In genomic region chr9:44981104-44981503, GRCm38 (mm10) we compare ENCODE assay signal across 33 mouse cellular contexts. TPM values are rescaled to one million over a fixed set of nuclear protein-coding genes. Genes with fewer than 3 reads are reported as not detected.
A peak's percentile ranks its signal among the peaks of the same experiment; 100 is the strongest.
DNase-seq lines count a peak whose midpoint lies in the region; ATAC-seq and TF ChIP-seq lines count a peak whose summit lies in the region.
"Had no signal": no experiment of that assay in that cellular context is flagged by ENCODE, and none has a peak within 500 bp of the region (broad histone marks: within the 10 kb centered on the region; RNA-seq: fewer than 3 reads in every experiment).

No protein-coding gene starts in this region.

- TF ChIP-seq POLR2A in spleen, adult 2 months (IDR thresholded peaks at IDR 0.05; ENCODE audit: low read depth, low read length), result no peak

- no peaks in the 10 kb centered on the region for H3K9me3 ChIP-seq in heart, embryonic 15.5 days (replicated peaks)
- H3K9me3 ChIP-seq: forebrain, embryonic 10.5 days; forebrain, embryonic 13.5 days; G1E had no signal

- H3K4me1 ChIP-seq in heart, embryonic 15.5 days (replicated peaks), result no peaks in the 10 kb centered on the region; the same call in 1 of the 2 replicates
- peaks cover 6% of the 10 kb centered on the region; the same call in 1 of the 2 replicates for H3K4me1 ChIP-seq in spleen, adult 2 months (ENCODE audit: control insufficient read depth, insufficient read depth, insufficient read length)
- H3K4me1 ChIP-seq: forebrain, embryonic 10.5 days; forebrain, embryonic 13.5 days had no signal

- H3K36me3 ChIP-seq in heart, embryonic 15.5 days, result no peaks in the 10 kb centered on the region
- H3K36me3 ChIP-seq in spleen, adult 2 months (ENCODE audit: control insufficient read depth, insufficient read depth, low read length), result no peaks in the 10 kb centered on the region
- H3K36me3 ChIP-seq: forebrain, embryonic 10.5 days; G1E had no signal

- WGBS in heart, embryonic 15.5 days, result 69% methylated on average over 2 of the region's 2 CpGs
- WGBS in spleen, adult 2 months, result 80% methylated on average over 2 of the region's 2 CpGs

- H3K27me3 ChIP-seq in heart, embryonic 15.5 days, result no peaks in the 10 kb centered on the region
- no peaks in the 10 kb centered on the region for H3K27me3 ChIP-seq in spleen, adult 2 months (ENCODE audit: control insufficient read depth, insufficient read depth, low read length)

- no peak overlapping the region for H3K4me3 ChIP-seq in heart, embryonic 15.5 days
- no peak overlapping the region; the same call in 1 of the 2 replicates for H3K4me3 ChIP-seq in spleen, adult 2 months (ENCODE audit: extremely low read depth, insufficient read depth, insufficient read length)
- H3K4me3 ChIP-seq: forebrain, embryonic 10.5 days; forebrain, embryonic 13.5 days had no signal

- ATAC-seq in heart, embryonic 15.5 days (replicated peaks; ENCODE audit: insufficient number of reproducible peaks, insufficient read depth, low FRiP score, low read depth), result no peak
- ATAC-seq: forebrain, embryonic 13.5 days; forebrain, embryonic 16.5 days; hindbrain, postnatal 0 days; Patski had no signal

- H3K9ac ChIP-seq in heart, embryonic 15.5 days, result no peak overlapping the region
- H3K9ac ChIP-seq: forebrain, embryonic 13.5 days; hindbrain, embryonic 14.5 days had no signal

- no peak overlapping the region for H3K4me2 ChIP-seq in heart, embryonic 15.5 days
- H3K4me2 ChIP-seq: forebrain, embryonic 13.5 days; heart, embryonic 11.5 days; hindbrain, embryonic 14.5 days had no signal

- H3K27ac ChIP-seq in heart, embryonic 15.5 days, result 0 out of 2 replicates have a peak overlapping the region, but pooled peaks have one; percentile 0
- H3K27ac ChIP-seq in spleen, adult 2 months (ENCODE audit: insufficient read depth, low read length), result peak overlapping the region; percentile 83
- H3K27ac ChIP-seq: forebrain, embryonic 10.5 days; forebrain, embryonic 13.5 days; hindbrain, embryonic 14.5 days; hindbrain, postnatal 0 days had no signal

- TF ChIP-seq CTCF in spleen, adult 2 months (IDR thresholded peaks at IDR 0.05; ENCODE audit: extremely low read depth, insufficient read depth, insufficient read length, insufficient replicate concordance), result no peak

- intact Hi-C loops in heart, postnatal 36 days (cut with DNase I), result no loop called here

- no peak for DNase-seq in heart, postnatal 36 days
- no peak for DNase-seq in spleen, adult 2 months (ENCODE audit: low read depth in 1 of 2, low spot score in 2 of 2)
- no peak for DNase-seq in spleen, postnatal 36 days (ENCODE audit: low spot score in 2 of 2)
- DNase-seq in thymus, postnatal 36 days, result peak; percentile 34 to 53
- DNase-seq in thymus, adult 18-20 months, result no peak
- peak; percentile 62 for DNase-seq in induced T-regulatory cell, adult 2 months (ENCODE audit: low read depth)
- DNase-seq: adrenal gland, postnatal 10 days; adrenal gland, postnatal 36 days; B cell, adult 2 months; cerebellum, adult 18-20 months; cerebellum, adult 9-10 months; cerebellum, postnatal 14 days; gastrocnemius, postnatal 10 days; gastrocnemius, postnatal 36 days; heart, postnatal 4 days had no signal

RNA-seq across cellular contexts. Expression of gene Cd3d, which starts 0.5 kb away (rescaled TPM):
- polyA plus RNA-seq in heart, embryonic 15.5 days (2015; fragmentation: Nextera tagmentation; extraction: Ambion mirVana), result 1.4 and 16.0 TPM in 2 replicates
- under 1 TPM in 1 of 2 experiments, not detected in 1; 0.35 TPM for total RNA-seq in heart, postnatal 36 days (2021)
- 19.6 and 24.0 TPM in 2 replicates for polyA plus RNA-seq in spleen, adult 2 months (2012; rRNA removed)
- total RNA-seq: G1E; gastrocnemius, adult 18-20 months; heart, adult 8-10 months; hindbrain, postnatal 0 days had no signal
- polyA plus RNA-seq: embryonic facial prominence, embryonic 11.5 days; embryonic facial prominence, embryonic 14.5 days; forebrain, embryonic 10.5 days; forebrain, embryonic 13.5 days; forebrain, embryonic 16.5 days; G1E; heart, embryonic 11.5 days; heart, embryonic 14.5 days; hindbrain, embryonic 11.5 days; hindbrain, embryonic 14.5 days; intestine, embryonic 14.5 days; Patski had no signal

RNA-seq across cellular contexts. Expression of gene Cd3g, which starts 0.9 kb away (rescaled TPM):
- 5.5 and 64.7 TPM in 2 replicates for polyA plus RNA-seq in heart, embryonic 15.5 days (2015; fragmentation: Nextera tagmentation; extraction: Ambion mirVana)
- not detected for total RNA-seq in heart, postnatal 36 days (2021)
- 12.8 and 14.5 TPM in 2 replicates for polyA plus RNA-seq in spleen, adult 2 months (2012; rRNA removed)
- total RNA-seq: gastrocnemius, adult 18-20 months; gastrocnemius, postnatal 10 days; granulocyte monocyte progenitor cell, adult 5-6 weeks; hindbrain, postnatal 0 days had no signal
- polyA plus RNA-seq: embryonic facial prominence, embryonic 11.5 days; forebrain, embryonic 10.5 days; forebrain, embryonic 13.5 days; forebrain, embryonic 16.5 days; heart, embryonic 11.5 days; hindbrain, embryonic 11.5 days; hindbrain, embryonic 14.5 days; hindbrain, postnatal 0 days; Patski had no signal

RNA-seq across cellular contexts. Expression of gene Ube4a, which starts 15.7 kb away (rescaled TPM):
- 14.7 and 17.6 TPM in 2 replicates for polyA plus RNA-seq in heart, embryonic 15.5 days (2015; fragmentation: Nextera tagmentation; extraction: Ambion mirVana)
- 10 to 100 TPM; 40.7 to 44.8 TPM for total RNA-seq in heart, postnatal 36 days (2021)
- polyA plus RNA-seq in spleen, adult 2 months (2012; rRNA removed), result 6.5 and 9.5 TPM in 2 replicates

RNA-seq across cellular contexts. Expression of gene Cd3e, which starts 28.3 kb away (rescaled TPM):
- 2.9 and 43.3 TPM in 2 replicates for polyA plus RNA-seq in heart, embryonic 15.5 days (2015; fragmentation: Nextera tagmentation; extraction: Ambion mirVana)
- total RNA-seq in heart, postnatal 36 days (2021), result under 1 TPM; 0.47 to 0.60 TPM
- 42.8 and 44.8 TPM in 2 replicates for polyA plus RNA-seq in spleen, adult 2 months (2012; rRNA removed)
- total RNA-seq: CH12.LX; gastrocnemius, adult 18-20 months; gastrocnemius, postnatal 10 days; granulocyte monocyte progenitor cell, adult 5-6 weeks; hindbrain, postnatal 0 days had no signal
- polyA plus RNA-seq: embryonic facial prominence, embryonic 11.5 days; forebrain, embryonic 10.5 days; forebrain, embryonic 13.5 days; forebrain, embryonic 16.5 days; G1E; heart, embryonic 11.5 days; heart, embryonic 14.5 days; hindbrain, embryonic 11.5 days; Patski had no signal

RNA-seq across cellular contexts. Expression of gene Mpzl2, which starts 58.5 kb away (rescaled TPM):
- polyA plus RNA-seq in heart, embryonic 15.5 days (2015; fragmentation: Nextera tagmentation; extraction: Ambion mirVana), result 1.1 and 7.4 TPM in 2 replicates
- total RNA-seq in heart, postnatal 36 days (2021), result 1 to 10 TPM in 1 of 2 experiments, under 1 TPM in 1; 0.76 to 1.2 TPM
- polyA plus RNA-seq in spleen, adult 2 months (2012; rRNA removed), result 0.49 TPM in 2 replicates
- total RNA-seq: granulocyte monocyte progenitor cell, adult 5-6 weeks had no signal
- polyA plus RNA-seq: forebrain, embryonic 13.5 days; G1E; Patski had no signal

Comparison
In these comparisons a context has a peak if more than half of its experiments do, and no peak if none do; other contexts are left out.
1. DNase-seq: peak in thymus, postnatal 36 days (2 of 2) and induced T-regulatory cell, adult 2 months (single experiment); none in heart, postnatal 36 days (0 of 2), spleen, adult 2 months (0 of 2), spleen, postnatal 36 days (0 of 2) and thymus, adult 18-20 months (0 of 2).